Mouse (Mus musculus): Measurements from ENCODE around the gene Shisal1.

GRCm38 (mm10) chr15:84340926-84341325 lies 106.0 kb downstream of the Shisal1 start:
- TF ChIP-seq EP300 (IDR thresholded peaks at IDR 0.05; ENCODE audit: low read depth) (no peak), CTCF (IDR thresholded peaks at IDR 0.05; ENCODE audit: low read depth) (no peak)
